Mouse (Mus musculus) left cerebral cortex, postnatal 4 days (tissue): Measurements from ENCODE around the gene Shc4. TPM values are rescaled to one million over a fixed set of nuclear protein-coding genes. Genes with fewer than 3 reads are reported as not detected.

Experiments used
- DNase-seq: peaks from one replicate; pipeline ENCODE4 v3.0.0-alpha.2; 2022
- intact Hi-C: fragments of 180-260 bp; cut with DNase I; formaldehyde crosslinking; loops from one replicate; pipeline ENCODE4 v1.15.1; 2025
- total RNA-seq, 2 experiments: library from RNA; stranded (reverse); gene quantifications; 2 replicates each; pipeline ENCODE4 v1.2.3; 2021

The Shc4 gene
- total RNA-seq, 2 experiments from 2014 or later, result 5.3 to 5.6 TPM

GRCm38 (mm10) chr2:125591895-125592294 is 132.1 kb downstream of the Shc4 start:
- intact Hi-C loops, result loop anchor here (10.0 kb wide), 1 partner anchor 87 kb away; the partner anchor contains the start of genes Fbn1 and Gm9913
- no peak for DNase-seq

- intact Hi-C loops, result no loop called here
- DNase-seq, result no peak
Measured at GRCm38 (mm10) chr2:125589287-125589686, 134.7 kb downstream of the Shc4 start.

GRCm38 (mm10) chr2:125581081-125581480 is 142.9 kb downstream of the Shc4 start:
- intact Hi-C loops, result no loop called here
- DNase-seq, result no peak

GRCm38 (mm10) chr2:125577670-125578069 is 146.3 kb downstream of the Shc4 start:
- DNase-seq, result no peak
- intact Hi-C loops, result no loop called here

Other genes starting within 250 kb of the Shc4 start
- under 1 TPM; 0.24 to 0.40 TPM for gene Gm9913, start 219.1 kb downstream of the Shc4 start, total RNA-seq
- gene Fbn1, start 216.2 kb downstream of the Shc4 start, total RNA-seq, result 10 to 100 TPM; 17.4 to 18.3 TPM
- gene Cep152, start 99.0 kb downstream of the Shc4 start, total RNA-seq, result 1 to 10 TPM; 2.6 to 3.6 TPM
- 100 to 1,000 TPM; 522 to 568 TPM for gene Eid1, start 51.1 kb downstream of the Shc4 start, total RNA-seq
- gene Secisbp2l, start 58.7 kb upstream of the Shc4 start, total RNA-seq, result 10 to 100 TPM; 79.1 to 79.8 TPM
- gene Galk2, start 135.0 kb upstream of the Shc4 start, total RNA-seq, result 10 to 100 TPM; 25.1 to 25.8 TPM
- gene Cops2, start 135.0 kb upstream of the Shc4 start, total RNA-seq, result 100 to 1,000 TPM in 1 of 2 experiments, 10 to 100 TPM in 1; 99.0 to 102 TPM